Mouse (Mus musculus) embryonic facial prominence, embryonic 11.5 days (tissue): Measurements from ENCODE around the gene B9d2. TPM values are rescaled to one million over a fixed set of nuclear protein-coding genes. Genes with fewer than 3 reads are reported as not detected.
A peak's percentile ranks its signal among the peaks of the same experiment; 100 is the strongest.

Experiments used
- ATAC-seq: fragments of 200-750 bp; cut with Nextera tagmentation; replicated peaks from 2 replicates; pipeline ENCODE4 v1.8.0; 2017; ENCODE audit warnings: low read depth; ENCODE audit not compliant: insufficient number of reproducible peaks, low FRiP score, low TSS enrichment
- DNase-seq: peaks from one replicate; pipeline ENCODE4 v3.0.0-alpha.2; 2015; ENCODE audit warnings: low spot score
- H3K27ac ChIP-seq: fragments of 300-500 bp; sonication (generic); replicated peaks from 2 replicates; pipeline ENCODE4 v1.5.1; 2014; ENCODE audit warnings: mild to moderate bottlenecking, low read depth, low read length, control low read depth
- H3K27me3 ChIP-seq: fragments of 300-500 bp; sonication (generic); 2 replicates; pipeline ENCODE4 v1.6.1; 2014; ENCODE audit warnings: mild to moderate bottlenecking, low read length, moderate library complexity, mixed read lengths; ENCODE audit not compliant: control insufficient read depth, insufficient read depth
- H3K36me3 ChIP-seq: fragments of 300-500 bp; sonication (generic); replicated peaks from 2 replicates; pipeline ENCODE4 v1.6.1; 2014; ENCODE audit warnings: low read depth, mild to moderate bottlenecking, low read length, moderate library complexity, mixed read lengths; ENCODE audit not compliant: control insufficient read depth, insufficient read depth
- H3K4me1 ChIP-seq: fragments of 300-500 bp; sonication (generic); 2 replicates; pipeline ENCODE4 v1.6.1; 2014; ENCODE audit warnings: low read length, mixed read lengths; ENCODE audit not compliant: control insufficient read depth, insufficient read depth
- H3K4me2 ChIP-seq: fragments of 300-500 bp; sonication (generic); 2 replicates; pipeline ENCODE4 v1.6.1; 2014; ENCODE audit warnings: low read depth, mild to moderate bottlenecking, control low read depth, low read length, moderate library complexity
- H3K4me3 ChIP-seq: fragments of 300-500 bp; sonication (generic); 2 replicates; pipeline ENCODE4 v1.5.1; 2014; ENCODE audit warnings: low read depth, low read length, control low read depth
- H3K9ac ChIP-seq: fragments of 300-500 bp; sonication (generic); replicated peaks from 2 replicates; pipeline ENCODE4 v1.6.1; 2014; ENCODE audit warnings: mild to moderate bottlenecking, control low read depth, low read length
- H3K9me3 ChIP-seq: fragments of 300-500 bp; sonication (generic); replicated peaks from 2 replicates; pipeline ENCODE4 v1.6.1; 2016; ENCODE audit warnings: mild to moderate bottlenecking, low read length, inconsistent platforms, mixed read lengths; ENCODE audit not compliant: control insufficient read depth
- WGBS: fragments of 180-500 bp; shearing (Covaris S2); extraction: QIAGEN DNeasy Blood & Tissue Kit; methylation state at CpG from one replicate; pipeline ENCODE4 v1.1.7; 2014; 5-methylcytosine and 5-hydroxymethylcytosine counted together
- polyA plus RNA-seq: library from polyadenylated mRNA; unstranded; fragments of >200 nt; fragmentation: Nextera tagmentation; extraction: Ambion mirVana; gene quantifications from 2 replicates; pipeline ENCODE4 v1.2.1, GENCODE M21; 2014

The B9d2 gene
- polyA plus RNA-seq, 1 experiment from 2014 or later: 29.7 TPM

DNA sequence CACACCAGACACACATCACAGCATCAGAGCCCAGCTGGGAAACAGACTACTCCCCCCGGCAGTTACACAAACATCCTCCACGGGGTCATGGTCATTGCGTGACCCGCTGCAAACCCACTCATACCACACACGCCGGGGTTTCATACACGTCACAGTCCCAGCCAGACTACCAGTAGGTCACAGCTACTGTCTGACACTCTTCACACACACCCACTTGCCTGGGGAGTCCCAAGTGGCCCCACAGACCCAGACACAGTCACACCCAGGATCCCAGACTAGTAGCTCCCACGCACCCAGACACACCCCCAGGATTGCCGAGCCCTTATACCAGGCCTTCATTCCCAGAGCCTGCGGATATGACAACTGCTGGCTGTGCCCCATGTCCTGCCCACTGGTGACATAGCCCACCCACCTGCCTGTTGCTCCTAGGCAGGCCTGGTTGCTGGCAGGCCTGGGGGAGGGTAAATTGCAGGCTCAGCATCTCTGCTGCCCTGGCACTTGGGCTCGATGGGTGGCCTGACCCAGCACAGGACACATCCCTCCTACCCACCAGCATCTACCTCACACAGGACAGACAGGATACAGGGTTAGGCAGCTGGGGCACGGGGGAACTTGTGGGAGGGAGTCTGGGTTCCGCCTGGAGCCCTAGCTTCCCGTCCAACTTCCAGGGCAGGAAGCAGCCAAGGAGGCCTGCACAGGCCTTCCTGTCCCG lies 27.2 kb downstream of the B9d2 start:
- 0 out of 2 replicates have a peak overlapping the region, but pooled peaks have one; percentile 20 for H3K27ac ChIP-seq
- H3K4me1 ChIP-seq: peaks cover 24% of the 10 kb centered on the region
- H3K4me3 ChIP-seq: no peak overlapping the region
- WGBS: 45% methylated on average over 15 of the region's 15 CpGs
- no peak overlapping the region for H3K4me2 ChIP-seq
- H3K9ac ChIP-seq: peak overlapping the region; percentile 25; the same call in 1 of the 2 replicates
- no peaks in the 10 kb centered on the region; the same call in 1 of the 2 replicates for H3K36me3 ChIP-seq
- H3K27me3 ChIP-seq: peaks cover 7% of the 10 kb centered on the region; the same call in 1 of the 2 replicates
- no peaks in the 10 kb centered on the region for H3K9me3 ChIP-seq
- ATAC-seq (no peak), DNase-seq (no peak)

DNA sequence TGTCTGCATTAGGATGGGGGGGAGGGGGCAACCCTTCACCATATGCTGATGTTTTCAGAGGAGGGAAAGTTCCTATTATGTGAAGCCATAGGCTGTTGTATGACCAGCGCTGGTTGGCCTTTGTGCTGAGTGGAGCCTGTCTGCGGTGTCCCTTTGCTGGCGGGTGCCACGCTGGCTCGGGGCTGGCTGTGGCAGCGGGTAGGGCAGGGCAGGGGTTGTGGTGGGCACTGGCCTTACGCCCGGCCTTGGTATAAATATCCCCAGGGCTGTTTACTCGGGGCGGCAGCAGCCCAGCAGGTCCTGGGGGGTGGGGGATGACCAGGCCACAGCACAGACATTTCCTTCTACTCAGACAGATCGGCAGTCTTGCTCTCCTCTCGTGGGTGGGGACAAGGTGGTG lies 29.4 kb downstream of the B9d2 start:
- no peak for ATAC-seq
- 12% methylated on average over 12 of the region's 12 CpGs for WGBS
- peaks cover 8% of the 10 kb centered on the region for H3K36me3 ChIP-seq
- peaks cover 20% of the 10 kb centered on the region for H3K4me1 ChIP-seq
- no peaks in the 10 kb centered on the region for H3K27me3 ChIP-seq
- H3K4me3 ChIP-seq: no peak overlapping the region
- no peaks in the 10 kb centered on the region for H3K9me3 ChIP-seq
- H3K9ac ChIP-seq: peak overlapping the region; percentile 41
- H3K4me2 ChIP-seq: no peak overlapping the region
- H3K27ac ChIP-seq: no peak overlapping the region
- no peak for DNase-seq

DNA sequence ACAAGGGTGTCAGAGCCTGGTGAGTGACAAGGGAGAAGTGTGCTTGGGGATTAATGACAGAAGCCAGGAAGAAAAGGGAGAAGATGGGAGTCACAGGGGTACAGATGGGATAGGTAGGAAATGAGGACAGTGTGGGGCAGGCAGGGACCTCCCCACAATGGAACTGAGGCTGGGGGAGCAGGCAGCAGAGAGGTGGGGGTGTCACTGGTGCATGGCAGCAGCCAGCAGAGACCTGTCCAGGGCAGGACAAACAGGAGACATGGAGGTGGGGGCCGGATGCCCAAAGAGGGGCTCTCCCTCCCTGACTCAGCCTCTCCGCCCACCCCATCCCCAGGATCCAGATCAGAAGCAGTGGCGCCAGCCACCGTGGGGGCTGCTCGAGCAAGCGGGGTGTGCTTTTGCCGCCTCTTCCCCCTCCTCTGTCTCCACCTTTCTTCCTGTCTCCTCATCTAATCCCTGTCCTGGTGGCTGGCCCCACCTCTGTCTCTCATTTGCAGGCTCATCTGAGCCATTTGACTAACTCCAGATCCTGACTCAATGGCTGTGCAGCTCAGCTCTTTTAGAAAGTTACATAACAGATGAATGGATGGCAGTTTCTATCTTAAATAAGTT lies 30.0 kb downstream of the B9d2 start:
- Histone ChIP-seq H3K4me3 (no peak overlapping the region), H3K9me3 (no peaks in the 10 kb centered on the region), H3K27ac (0 out of 2 replicates have a peak overlapping the region, but pooled peaks have one; percentile 28), H3K36me3 (peaks cover 14% of the 10 kb centered on the region), H3K4me1 (peaks cover 20% of the 10 kb centered on the region), H3K27me3 (no peaks in the 10 kb centered on the region), H3K9ac (peak overlapping the region; percentile 41), H3K4me2 (peak overlapping the region; percentile 23)
- 0 out of 2 replicates have a peak, but pooled peaks have one; percentile 36 for ATAC-seq
- DNase-seq: no peak
- 5% methylated on average over 7 of the region's 7 CpGs for WGBS

DNA sequence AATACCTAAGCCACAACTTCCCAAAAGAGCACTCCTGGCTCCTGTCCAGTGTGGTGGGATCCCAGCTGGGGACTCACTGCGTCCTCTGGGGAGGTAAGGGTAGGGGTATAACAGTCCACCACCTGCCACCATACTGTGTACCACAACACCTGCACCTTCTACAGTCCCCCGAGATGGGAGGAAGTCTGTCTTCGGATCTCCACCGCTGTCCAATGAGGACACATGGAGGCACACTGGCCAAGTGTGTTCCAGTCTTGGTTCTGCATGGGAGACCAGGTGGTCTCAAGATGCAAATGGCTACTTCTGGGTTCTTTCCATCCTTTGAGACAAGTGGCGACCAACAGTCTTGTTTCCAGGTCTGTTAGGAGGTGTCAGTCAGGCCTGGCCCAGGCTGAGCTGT lies 30.6 kb downstream of the B9d2 start:
- 60% methylated on average over 5 of the region's 5 CpGs for WGBS
- Histone ChIP-seq H3K27ac (no peak overlapping the region), H3K9ac (no peak overlapping the region), H3K27me3 (no peaks in the 10 kb centered on the region), H3K9me3 (no peaks in the 10 kb centered on the region), H3K36me3 (peaks cover 18% of the 10 kb centered on the region), H3K4me2 (no peak overlapping the region), H3K4me1 (peaks cover 20% of the 10 kb centered on the region), H3K4me3 (no peak overlapping the region)
- no peak for DNase-seq
- ATAC-seq: 0 out of 2 replicates have a peak, but pooled peaks have one; percentile 3

DNA sequence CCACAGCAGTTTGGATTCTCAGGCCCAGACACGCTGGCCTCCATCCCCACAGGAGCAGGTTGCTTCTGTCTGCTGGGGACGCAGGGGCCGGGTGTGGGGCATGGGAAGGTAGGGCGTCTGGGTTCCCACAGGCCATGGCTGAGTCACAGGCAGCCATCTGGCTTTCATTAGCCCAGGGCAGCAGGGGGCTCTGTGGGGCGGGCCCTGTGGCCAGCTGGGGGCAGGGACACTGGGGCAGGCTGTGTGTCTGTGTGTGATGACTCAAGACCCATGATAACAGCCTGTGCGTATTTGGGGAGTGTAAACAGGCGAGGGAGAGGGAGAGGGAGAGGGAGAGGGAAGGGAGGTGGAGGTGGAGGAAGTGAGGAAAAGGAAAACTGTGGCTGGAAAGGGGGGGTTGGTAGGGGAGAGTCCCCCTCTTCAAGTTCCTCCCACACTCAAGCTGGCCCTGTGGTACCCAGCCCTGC lies 31.2 kb downstream of the B9d2 start:
- Histone ChIP-seq H3K9ac (peak overlapping the region; percentile 37; the same call in 1 of the 2 replicates), H3K27ac (0 out of 2 replicates have a peak overlapping the region, but pooled peaks have one; percentile 35), H3K27me3 (no peaks in the 10 kb centered on the region), H3K36me3 (peaks cover 18% of the 10 kb centered on the region), H3K9me3 (no peaks in the 10 kb centered on the region), H3K4me2 (peak overlapping the region; percentile 19; the same call in 1 of the 2 replicates), H3K4me1 (peaks cover 20% of the 10 kb centered on the region), H3K4me3 (no peak overlapping the region)
- DNase-seq (peak; percentile 70), ATAC-seq (peak; percentile 60)
- WGBS: 6% methylated on average over 7 of the region's 7 CpGs

GRCm38 (mm10) chr7:25712801-25713200 lies 32.2 kb downstream of the B9d2 start:
- no peak for DNase-seq
- Histone ChIP-seq H3K9me3 (no peaks in the 10 kb centered on the region), H3K4me2 (no peak overlapping the region), H3K4me3 (no peak overlapping the region), H3K9ac (no peak overlapping the region), H3K4me1 (peaks cover 20% of the 10 kb centered on the region), H3K27me3 (no peaks in the 10 kb centered on the region), H3K27ac (no peak overlapping the region), H3K36me3 (peaks cover 18% of the 10 kb centered on the region)
- ATAC-seq: no peak
- WGBS: 85% methylated on average over 9 of the region's 9 CpGs

GRCm38 (mm10) chr7:25714581-25714980 lies 34.0 kb downstream of the B9d2 start:
- Histone ChIP-seq H3K27ac (no peak overlapping the region), H3K9ac (no peak overlapping the region), H3K36me3 (peaks cover 18% of the 10 kb centered on the region), H3K4me2 (no peak overlapping the region), H3K27me3 (no peaks in the 10 kb centered on the region), H3K4me3 (no peak overlapping the region), H3K9me3 (no peaks in the 10 kb centered on the region), H3K4me1 (peaks cover 17% of the 10 kb centered on the region)
- ATAC-seq: no peak
- 91% methylated on average over 8 of the region's 8 CpGs for WGBS
- DNase-seq: no peak

DNA sequence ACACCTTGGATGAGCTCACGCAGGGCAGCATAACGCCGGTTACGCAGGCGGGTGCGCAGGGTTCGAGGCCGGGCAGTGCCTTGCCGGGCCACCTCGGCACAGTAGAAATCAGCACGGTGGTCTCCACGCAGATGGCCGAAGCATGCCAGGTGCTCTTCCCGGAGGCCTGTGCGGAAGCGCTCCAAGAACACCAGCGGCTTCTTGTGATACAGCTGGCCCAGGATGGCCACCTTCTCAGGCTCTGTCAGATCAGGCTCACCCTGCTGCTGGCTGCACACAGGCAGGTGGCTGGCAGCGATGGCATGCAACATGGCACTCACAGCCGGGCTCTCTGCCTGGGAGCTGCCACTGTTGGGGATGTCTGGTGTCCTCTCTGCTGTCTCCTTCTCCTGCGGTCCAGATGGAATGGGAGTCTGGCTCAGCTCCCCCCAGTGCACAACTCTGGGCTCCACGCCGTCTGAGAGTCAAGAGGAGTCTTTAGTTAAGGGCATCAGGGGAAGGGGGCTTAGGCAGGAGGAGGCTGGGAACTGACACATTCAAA lies 35.2 kb downstream of the B9d2 start:
- 95% methylated on average over 22 of the region's 22 CpGs for WGBS

More for the DNA sequence above, 35.2 kb downstream of the B9d2 start:
- Histone ChIP-seq H3K9ac (no peak overlapping the region), H3K4me1 (peaks cover 10% of the 10 kb centered on the region), H3K27ac (no peak overlapping the region), H3K4me2 (no peak overlapping the region), H3K4me3 (no peak overlapping the region), H3K9me3 (no peaks in the 10 kb centered on the region), H3K27me3 (no peaks in the 10 kb centered on the region), H3K36me3 (peaks cover 18% of the 10 kb centered on the region)
- DNase-seq (no peak), ATAC-seq (no peak)
